Comparison of ENCODE assay signal across 8 mouse cellular contexts in the genomic region with DNA sequence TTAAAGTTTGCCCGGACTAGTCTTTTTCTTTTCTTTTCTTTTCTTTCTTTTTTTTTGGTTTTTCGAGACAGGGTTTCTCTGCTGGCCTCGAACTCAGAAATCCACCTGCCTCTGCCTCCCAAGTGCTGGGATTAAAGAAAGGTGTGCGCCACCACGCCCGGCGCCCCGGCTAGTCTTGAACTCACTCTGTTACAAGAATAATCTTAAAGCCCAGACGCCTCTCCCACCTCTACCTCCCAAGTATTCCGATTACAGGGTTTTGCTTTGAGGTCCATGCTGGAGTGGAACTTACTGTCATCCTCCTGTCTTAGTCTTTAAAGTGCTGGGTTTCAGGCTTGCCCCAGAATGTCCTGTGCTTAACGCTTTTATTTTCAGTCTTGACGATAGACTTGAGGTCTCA. TPM values are rescaled to one million over a fixed set of nuclear protein-coding genes. Genes with fewer than 3 reads are reported as not detected.
DNase-seq lines count a peak whose midpoint lies in the region; ATAC-seq and TF ChIP-seq lines count a peak whose summit lies in the region.

No protein-coding gene starts in this region.

- H3K79me2 ChIP-seq in heart, adult 2 months (replicated peaks; ENCODE audit: control insufficient read depth, insufficient read depth, low read length) = no peaks in the 10 kb centered on the region
- H3K79me2 ChIP-seq in macrophage (ENCODE audit: inconsistent target) = peaks cover 41% of the 10 kb centered on the region

- no peak for TF ChIP-seq CTCF in heart, adult 2 months (IDR thresholded peaks at IDR 0.05)
- no peak for TF ChIP-seq CTCF in E14TG2a.4 (conservative IDR thresholded peaks at IDR 0.05; ENCODE audit: low read length)
- TF ChIP-seq CTCF in forebrain, postnatal 0 days (IDR thresholded peaks at IDR 0.05; ENCODE audit: low read depth) = no peak

- peak overlapping the region; percentile 38 for H3K9ac ChIP-seq in heart, adult 2 months (ENCODE audit: low read depth, low read length)
- 0 out of 2 replicates have a peak overlapping the region, but pooled peaks have one; percentile 75 for H3K9ac ChIP-seq in forebrain, postnatal 0 days

- peak overlapping the region; percentile 66 for H3K4me3 ChIP-seq in heart, adult 2 months
- H3K4me3 ChIP-seq in E14TG2a.4 (replicated peaks; ENCODE audit: low read length) = peak overlapping the region; percentile 94
- H3K4me3 ChIP-seq in forebrain, postnatal 0 days (ENCODE audit: low read depth, low read length) = peak overlapping the region; percentile 66
- peak overlapping the region; percentile 23; the same call in 1 of the 2 replicates for H3K4me3 ChIP-seq in macrophage (ENCODE audit: inconsistent target)

- no peaks in the 10 kb centered on the region for H3K9me3 ChIP-seq in E14TG2a.4 (ENCODE audit: low read length)
- H3K9me3 ChIP-seq in forebrain, postnatal 0 days (ENCODE audit: low read length) = no peaks in the 10 kb centered on the region

- 64% methylated on average over 12 of the region's 12 CpGs for WGBS in heart, adult 2 months
- WGBS in forebrain, postnatal 0 days = 62% methylated on average over 12 of the region's 12 CpGs
- 66% methylated on average over 11 of the region's 12 CpGs for WGBS in macrophage (ENCODE audit: missing documents)

- no peaks in the 10 kb centered on the region for H3K36me3 ChIP-seq in heart, adult 2 months (ENCODE audit: control insufficient read depth, insufficient read depth, low read length)
- H3K36me3 ChIP-seq in E14TG2a.4 (ENCODE audit: insufficient read depth, low read length) = peaks cover 21% of the 10 kb centered on the region
- no peaks in the 10 kb centered on the region for H3K36me3 ChIP-seq in forebrain, postnatal 0 days (ENCODE audit: insufficient read depth)
- H3K36me3 ChIP-seq in macrophage (ENCODE audit: inconsistent target) = no peaks in the 10 kb centered on the region

- TF ChIP-seq EP300 in heart, adult 2 months (IDR thresholded peaks at IDR 0.05; ENCODE audit: insufficient read depth, low read depth, low read length) = no peak

- TF ChIP-seq POLR2A in heart, adult 2 months (IDR thresholded peaks at IDR 0.05; ENCODE audit: insufficient read depth, low read depth, low read length) = no peak

- DNase-seq in heart, adult 2 months = no peak
- no peak for DNase-seq in heart, postnatal 4 days
- DNase-seq in forebrain, postnatal 0 days = no peak
- no peak for DNase-seq in thymus, postnatal 14 days
- DNase-seq in left cerebral cortex, adult 18-20 months (ENCODE audit: low spot score in 2 of 2) = no peak
- DNase-seq in Muller cell, postnatal 12 days (ENCODE audit: inconsistent ontology term) = no peak

- no peaks in the 10 kb centered on the region; the same call in 1 of the 2 replicates for H3K4me1 ChIP-seq in heart, adult 2 months (ENCODE audit: control insufficient read depth, insufficient read depth, low read length)
- H3K4me1 ChIP-seq in E14TG2a.4 (replicated peaks; ENCODE audit: low read depth, low read length) = peaks cover 48% of the 10 kb centered on the region
- peaks cover 13% of the 10 kb centered on the region for H3K4me1 ChIP-seq in forebrain, postnatal 0 days (ENCODE audit: insufficient read depth)

- H3K27ac ChIP-seq in heart, adult 2 months = peak overlapping the region; percentile 55; the same call in 1 of the 2 replicates
- H3K27ac ChIP-seq in forebrain, postnatal 0 days (ENCODE audit: low read depth, low read length) = peak overlapping the region; percentile 35; the same call in 1 of the 2 replicates
- no peak overlapping the region; the same call in 1 of the 2 replicates for H3K27ac ChIP-seq in macrophage

- H3K4me2 ChIP-seq in forebrain, postnatal 0 days (ENCODE audit: low read depth) = peak overlapping the region; percentile 83

- no peak; the same call in 1 of the 2 replicates for ATAC-seq in forebrain, postnatal 0 days

- no peaks in the 10 kb centered on the region for H3K27me3 ChIP-seq in heart, adult 2 months (ENCODE audit: control insufficient read depth, insufficient read depth, low read length)
- peaks cover 19% of the 10 kb centered on the region for H3K27me3 ChIP-seq in E14TG2a.4 (ENCODE audit: insufficient read depth, low read length)
- no peaks in the 10 kb centered on the region for H3K27me3 ChIP-seq in forebrain, postnatal 0 days (ENCODE audit: insufficient read depth, low read length)

- intact Hi-C loops in heart, adult 2 months (cut with DNase I) = loop anchor here (1.0 to 10.0 kb wide), 3 partner anchors 9 to 610 kb away; partner anchors contain the start of genes Ccdc92, Dhx37 and Zfp664

RNA-seq across cellular contexts. Expression of gene Aacs, which starts 0.6 kb away (rescaled TPM):
- total RNA-seq in heart, adult 2 months (2021) = 1 to 10 TPM; 3.3 to 3.9 TPM
- polyA plus RNA-seq in heart, adult 2 months (2012; rRNA removed) = 9.8 and 17.7 TPM in 2 replicates
- 1 to 10 TPM; 6.6 to 6.9 TPM for total RNA-seq in heart, postnatal 4 days (2021)
- total RNA-seq in forebrain, postnatal 0 days (2014; rRNA removed) = 90.9 and 116 TPM in 2 replicates
- 83.8 and 97.9 TPM in 2 replicates for polyA plus RNA-seq in forebrain, postnatal 0 days (2015; fragmentation: Nextera tagmentation; extraction: Ambion mirVana)
- total RNA-seq in macrophage (2018; cell fraction: chromatin; rRNA removed) = 10 to 100 TPM in 25 of 26 experiments, 1 to 10 TPM in 1; 9.6 to 72.3 (median 28.4) TPM
- total RNA-seq in macrophage (2018; cell fraction: cytosol; rRNA removed) = 10 to 100 TPM in 25 of 26 experiments, 1 to 10 TPM in 1; 8.9 to 31.4 (median 16.8) TPM
- total RNA-seq in macrophage (2018; cell fraction: nucleus; rRNA removed) = 10 to 100 TPM; 11.1 to 59.6 (median 21.3) TPM
- polyA plus RNA-seq in macrophage (2018) = 6.2 to 25.3 TPM (median 20.2 TPM) in 3 replicates
- total RNA-seq in left cerebral cortex, adult 18-20 months (2021) = 10 to 100 TPM; 45.7 to 49.5 TPM

RNA-seq across cellular contexts. Expression of gene Bri3bp, which starts 33.7 kb away (rescaled TPM):
- total RNA-seq in heart, adult 2 months (2021) = 10 to 100 TPM; 52.2 to 52.4 TPM
- 31.4 and 31.5 TPM in 2 replicates for polyA plus RNA-seq in heart, adult 2 months (2012; rRNA removed)
- total RNA-seq in heart, postnatal 4 days (2021) = 10 to 100 TPM; 55.8 to 56.3 TPM
- 78.3 and 83.3 TPM in 2 replicates for total RNA-seq in forebrain, postnatal 0 days (2014; rRNA removed)
- polyA plus RNA-seq in forebrain, postnatal 0 days (2015; fragmentation: Nextera tagmentation; extraction: Ambion mirVana) = 45.7 and 48.4 TPM in 2 replicates
- total RNA-seq in macrophage (2018; cell fraction: chromatin; rRNA removed) = 1 to 10 TPM in 13 of 26 experiments, under 1 TPM in 12, not detected in 1; 0.17 to 5.0 (median 1.0) TPM
- total RNA-seq in macrophage (2018; cell fraction: cytosol; rRNA removed) = 1 to 10 TPM; 1.5 to 8.9 (median 3.8) TPM
- 1 to 10 TPM; 1.1 to 8.5 (median 2.7) TPM for total RNA-seq in macrophage (2018; cell fraction: nucleus; rRNA removed)
- 3.6 to 7.6 TPM (median 5.6 TPM) in 3 replicates for polyA plus RNA-seq in macrophage (2018)
- 10 to 100 TPM; 91.8 to 96.3 TPM for total RNA-seq in left cerebral cortex, adult 18-20 months (2021)

RNA-seq across cellular contexts. Expression of gene Dhx37, which starts 41.1 kb away (rescaled TPM):
- 10 to 100 TPM; 11.1 to 12.4 TPM for total RNA-seq in heart, adult 2 months (2021)
- polyA plus RNA-seq in heart, adult 2 months (2012; rRNA removed) = 14.8 and 15.7 TPM in 2 replicates
- total RNA-seq in heart, postnatal 4 days (2021) = 10 to 100 TPM; 13.6 to 14.6 TPM
- 22.5 and 27.1 TPM in 2 replicates for total RNA-seq in forebrain, postnatal 0 days (2014; rRNA removed)
- polyA plus RNA-seq in forebrain, postnatal 0 days (2015; fragmentation: Nextera tagmentation; extraction: Ambion mirVana) = 6.5 and 11.0 TPM in 2 replicates
- 10 to 100 TPM in 21 of 26 experiments, 1 to 10 TPM in 5; 4.6 to 34.3 (median 17.3) TPM for total RNA-seq in macrophage (2018; cell fraction: chromatin; rRNA removed)
- 10 to 100 TPM in 6 of 26 experiments, 1 to 10 TPM in 20; 5.1 to 12.6 (median 8.3) TPM for total RNA-seq in macrophage (2018; cell fraction: cytosol; rRNA removed)
- total RNA-seq in macrophage (2018; cell fraction: nucleus; rRNA removed) = 10 to 100 TPM in 10 of 26 experiments, 1 to 10 TPM in 16; 5.9 to 22.3 (median 9.2) TPM
- 6.9 to 16.2 TPM (median 11.8 TPM) in 3 replicates for polyA plus RNA-seq in macrophage (2018)
- 10 to 100 TPM; 11.9 to 14.6 TPM for total RNA-seq in left cerebral cortex, adult 18-20 months (2021)

RNA-seq across cellular contexts. Expression of gene Tmem132b, which starts 56.5 kb away (rescaled TPM):
- total RNA-seq in heart, adult 2 months (2021) = not detected
- not detected in 2 replicates for polyA plus RNA-seq in heart, adult 2 months (2012; rRNA removed)
- under 1 TPM in 1 of 2 experiments, not detected in 1; 0.19 TPM for total RNA-seq in heart, postnatal 4 days (2021)
- total RNA-seq in forebrain, postnatal 0 days (2014; rRNA removed) = 32.2 and 48.9 TPM in 2 replicates
- 5.1 and 7.8 TPM in 2 replicates for polyA plus RNA-seq in forebrain, postnatal 0 days (2015; fragmentation: Nextera tagmentation; extraction: Ambion mirVana)
- 1 to 10 TPM in 12 of 26 experiments, under 1 TPM in 7, not detected in 7; 0.12 to 2.5 (median 1.2) TPM for total RNA-seq in macrophage (2018; cell fraction: chromatin; rRNA removed)
- total RNA-seq in macrophage (2018; cell fraction: cytosol; rRNA removed) = under 1 TPM in 13 of 26 experiments, not detected in 13; 0.03 to 0.13 (median 0.04) TPM
- under 1 TPM in 18 of 26 experiments, not detected in 8; 0.10 to 1.00 (median 0.48) TPM for total RNA-seq in macrophage (2018; cell fraction: nucleus; rRNA removed)
- 0.02 to 0.04 TPM in 2 of 3 replicates, not detected in the other for polyA plus RNA-seq in macrophage (2018)
- 100 to 1,000 TPM; 116 to 123 TPM for total RNA-seq in left cerebral cortex, adult 18-20 months (2021)

Comparison
In these comparisons a context has a peak if more than half of its experiments do, and no peak if none do; other contexts are left out.
1. H3K4me3 ChIP-seq: peak in every context shown above with its lines; median percentile 94 in E14TG2a.4; 66 in heart, adult 2 months; 66 in forebrain, postnatal 0 days; 23 in macrophage.
2. RNA of gene Aacs, which starts 0.6 kb away (total RNA-seq): 90.9 to 116 TPM in forebrain, postnatal 0 days and 45.7 to 49.5 TPM in left cerebral cortex, adult 18-20 months; 6.6 to 6.9 TPM in heart, postnatal 4 days and 3.3 to 3.9 TPM in heart, adult 2 months; every median in the first group is over 4 times any median in the second.